Mouse (Mus musculus): Measurements from ENCODE around the gene Prok1. TPM values are rescaled to one million over a fixed set of nuclear protein-coding genes. Genes with fewer than 3 reads are reported as not detected.

Gene Prok1
- polyA plus RNA-seq, 1 experiment from 2014 or later: 0.36 TPM

Other genes with a start within 250 kb of the Prok1 start
- gene Kcna3, start 203.5 kb downstream of the Prok1 start, polyA plus RNA-seq (2015; fragmentation: Nextera tagmentation; extraction: Ambion mirVana): 7.9 and 9.2 TPM in 2 replicates
- 1.8 and 2.0 TPM in 2 replicates for gene Kcna2, start 138.6 kb downstream of the Prok1 start, polyA plus RNA-seq (2015; fragmentation: Nextera tagmentation; extraction: Ambion mirVana)
- not detected in 2 replicates for gene Kcna10, start 56.7 kb downstream of the Prok1 start, polyA plus RNA-seq (2015; fragmentation: Nextera tagmentation; extraction: Ambion mirVana)
- 0.17 and 0.24 TPM in 2 replicates for gene Cym, start 18.0 kb downstream of the Prok1 start, polyA plus RNA-seq (2015; fragmentation: Nextera tagmentation; extraction: Ambion mirVana)
- 0.14 TPM in 1 of 2 replicates, not detected in the other for gene A630076J17Rik, start 9.1 kb downstream of the Prok1 start, polyA plus RNA-seq (2015; fragmentation: Nextera tagmentation; extraction: Ambion mirVana)
- gene Lamtor5, start 39.2 kb upstream of the Prok1 start, polyA plus RNA-seq (2015; fragmentation: Nextera tagmentation; extraction: Ambion mirVana): 197 and 198 TPM in 2 replicates
- 1.6 and 2.1 TPM in 2 replicates for gene Slc16a4, start 51.5 kb upstream of the Prok1 start, polyA plus RNA-seq (2015; fragmentation: Nextera tagmentation; extraction: Ambion mirVana)
- 6.3 and 8.1 TPM in 2 replicates for gene Rbm15, start 94.0 kb upstream of the Prok1 start, polyA plus RNA-seq (2015; fragmentation: Nextera tagmentation; extraction: Ambion mirVana)
- 9.1 TPM in 2 replicates for gene Kcnc4, start 219.8 kb upstream of the Prok1 start, polyA plus RNA-seq (2015; fragmentation: Nextera tagmentation; extraction: Ambion mirVana)